In genomic region chr5:106446593-106446992, GRCm38 (mm10) we compare ENCODE assay signal across 10 mouse cellular contexts. TPM values are rescaled to one million over a fixed set of nuclear protein-coding genes. Genes with fewer than 3 reads are reported as not detected.
DNase-seq lines count a peak whose midpoint lies in the region; ATAC-seq and TF ChIP-seq lines count a peak whose summit lies in the region.
"Had no signal": no experiment of that assay in that cellular context is flagged by ENCODE, and none has a peak within 500 bp of the region (broad histone marks: within the 10 kb centered on the region; RNA-seq: fewer than 3 reads in every experiment).

No protein-coding gene starts in this region.

- H3K9me3 ChIP-seq in forebrain, embryonic 16.5 days (ENCODE audit: control insufficient read depth, low read length): no peaks in the 10 kb centered on the region
- no peaks in the 10 kb centered on the region for H3K9me3 ChIP-seq in midbrain, embryonic 15.5 days
- H3K9me3 ChIP-seq in intestine, postnatal 0 days (ENCODE audit: control insufficient read depth): no peaks in the 10 kb centered on the region
- H3K9me3 ChIP-seq: embryonic facial prominence, embryonic 12.5 days had no signal

- H3K9ac ChIP-seq in forebrain, embryonic 16.5 days (replicated peaks; ENCODE audit: low read depth, low read length): no peak overlapping the region
- H3K9ac ChIP-seq in midbrain, embryonic 15.5 days: no peak overlapping the region
- H3K9ac ChIP-seq in intestine, postnatal 0 days (ENCODE audit: low read depth, low read length): no peak overlapping the region
- H3K9ac ChIP-seq: embryonic facial prominence, embryonic 12.5 days had no signal

- H3K4me2 ChIP-seq in forebrain, embryonic 16.5 days (ENCODE audit: low read length): no peak overlapping the region
- H3K4me2 ChIP-seq in midbrain, embryonic 15.5 days: no peak overlapping the region
- no peak overlapping the region for H3K4me2 ChIP-seq in intestine, postnatal 0 days (replicated peaks; ENCODE audit: low read depth)
- H3K4me2 ChIP-seq: embryonic facial prominence, embryonic 12.5 days had no signal

- H3K27ac ChIP-seq in forebrain, embryonic 16.5 days (ENCODE audit: low read length): no peak overlapping the region
- H3K27ac ChIP-seq in midbrain, embryonic 15.5 days: no peak overlapping the region
- H3K27ac ChIP-seq in intestine, postnatal 0 days (ENCODE audit: low read depth, low read length): no peak overlapping the region
- H3K27ac ChIP-seq: embryonic facial prominence, embryonic 12.5 days had no signal

- TF ChIP-seq CTCF in brain, embryonic 14.5 days (IDR thresholded peaks at IDR 0.05; ENCODE audit: borderline replicate concordance, extremely low read depth, insufficient read depth, insufficient read length): no peak
- no peak for TF ChIP-seq CTCF in intestine, postnatal 0 days (IDR thresholded peaks at IDR 0.05; ENCODE audit: low read depth)

- ATAC-seq in forebrain, embryonic 16.5 days: peak; percentile 87
- ATAC-seq in midbrain, embryonic 15.5 days (replicated peaks): peak; percentile 85
- ATAC-seq in intestine, postnatal 0 days: no peak

- H3K4me1 ChIP-seq in forebrain, embryonic 16.5 days (replicated peaks; ENCODE audit: control insufficient read depth, insufficient read depth, low read length): peaks cover under 1% of the 10 kb centered on the region; the same call in 1 of the 2 replicates
- H3K4me1 ChIP-seq in midbrain, embryonic 15.5 days: peaks cover 20% of the 10 kb centered on the region
- H3K4me1 ChIP-seq in intestine, postnatal 0 days (replicated peaks; ENCODE audit: control insufficient read depth, insufficient read depth, low read length): no peaks in the 10 kb centered on the region

- no peaks in the 10 kb centered on the region for H3K36me3 ChIP-seq in forebrain, embryonic 16.5 days (ENCODE audit: control insufficient read depth, insufficient read depth)
- no peaks in the 10 kb centered on the region for H3K36me3 ChIP-seq in midbrain, embryonic 15.5 days (replicated peaks)
- H3K36me3 ChIP-seq in intestine, postnatal 0 days (ENCODE audit: control insufficient read depth, insufficient read depth): no peaks in the 10 kb centered on the region
- H3K36me3 ChIP-seq: embryonic facial prominence, embryonic 12.5 days had no signal

- DNase-seq in brain, embryonic 14.5 days (ENCODE audit: low read depth): peak; percentile 92
- DNase-seq in cerebellum, adult 9-11 months: peak; percentile 91
- DNase-seq in ovary, postnatal 36 days (ENCODE audit: low spot score): no peak
- no peak for DNase-seq in ovary, adult 18-20 months (ENCODE audit: low spot score)

- no peak for TF ChIP-seq POLR2A in brain, embryonic 14.5 days (IDR thresholded peaks at IDR 0.05; ENCODE audit: borderline replicate concordance, extremely low read depth, insufficient read depth, insufficient read length, poor library complexity, severe bottlenecking)

- WGBS in forebrain, embryonic 16.5 days: 2% methylated on average over 8 of the region's 8 CpGs
- WGBS in midbrain, embryonic 15.5 days: 4% methylated on average over 8 of the region's 8 CpGs
- WGBS in intestine, postnatal 0 days: 7% methylated on average over 8 of the region's 8 CpGs

- peaks cover 65% of the 10 kb centered on the region for H3K27me3 ChIP-seq in forebrain, embryonic 16.5 days (replicated peaks; ENCODE audit: control insufficient read depth, insufficient read depth, low read length)
- peaks cover 56% of the 10 kb centered on the region for H3K27me3 ChIP-seq in midbrain, embryonic 15.5 days (replicated peaks)
- peaks cover 71% of the 10 kb centered on the region for H3K27me3 ChIP-seq in intestine, postnatal 0 days (replicated peaks; ENCODE audit: control insufficient read depth, insufficient read depth, low read length)

- no peak overlapping the region for H3K4me3 ChIP-seq in forebrain, embryonic 16.5 days (replicated peaks; ENCODE audit: low read length)
- no peak overlapping the region for H3K4me3 ChIP-seq in midbrain, embryonic 15.5 days
- no peak overlapping the region for H3K4me3 ChIP-seq in intestine, postnatal 0 days (ENCODE audit: low read depth, low read length)
- H3K4me3 ChIP-seq: embryonic facial prominence, embryonic 12.5 days had no signal

RNA-seq across cellular contexts. Expression of gene Barhl2, which starts 11.4 kb away (rescaled TPM):
- polyA plus RNA-seq in brain, embryonic 14.5 days (2012; rRNA removed): 18.0 and 26.0 TPM in 2 replicates
- polyA plus RNA-seq in forebrain, embryonic 16.5 days (2015; fragmentation: Nextera tagmentation; extraction: Ambion mirVana): 0.47 and 1.6 TPM in 2 replicates
- 7.8 and 8.5 TPM in 2 replicates for polyA plus RNA-seq in midbrain, embryonic 15.5 days (2015; fragmentation: Nextera tagmentation; extraction: Ambion mirVana)
- polyA plus RNA-seq in intestine, postnatal 0 days (2015; fragmentation: Nextera tagmentation; extraction: Ambion mirVana): not detected in 2 replicates
- polyA plus RNA-seq: embryonic facial prominence, embryonic 12.5 days; heart, embryonic 16.5 days; liver, embryonic 16.5 days had no signal

Comparison
In these comparisons a context has a peak if more than half of its experiments do, and no peak if none do; other contexts are left out.
1. DNase-seq: peak in brain, embryonic 14.5 days (single experiment) and cerebellum, adult 9-11 months (single experiment); none in ovary, postnatal 36 days (single experiment) and ovary, adult 18-20 months (single experiment).